Comparison of ENCODE assay signal across 23 mouse cellular contexts in genomic region chr8:9248109-9248821, GRCm38 (mm10).
DNase-seq lines count a peak whose midpoint lies in the region; ATAC-seq lines count a peak whose summit lies in the region.
"Had no signal": no experiment of that assay in that cellular context is flagged by ENCODE, and none has a peak within 500 bp of the region (broad histone marks: within the 10 kb centered on the region; RNA-seq: fewer than 3 reads in every experiment).

No protein-coding gene starts in this region.

- no peaks in the 10 kb centered on the region for H3K27me3 ChIP-seq in hindbrain, embryonic 13.5 days
- H3K27me3 ChIP-seq in hindbrain, embryonic 10.5 days (ENCODE audit: insufficient read depth, poor library complexity, severe bottlenecking): no peaks in the 10 kb centered on the region
- no peaks in the 10 kb centered on the region for H3K27me3 ChIP-seq in kidney, embryonic 16.5 days (ENCODE audit: insufficient read depth, low read length)
- H3K27me3 ChIP-seq: embryonic facial prominence, embryonic 15.5 days; heart, embryonic 12.5 days; limb, embryonic 13.5 days; lung, embryonic 15.5 days had no signal

- H3K4me1 ChIP-seq in hindbrain, embryonic 13.5 days (replicated peaks): peaks cover 18% of the 10 kb centered on the region
- 0 out of 2 replicates have a peak, but pooled peaks cover 2% of the 10 kb centered on the region for H3K4me1 ChIP-seq in hindbrain, embryonic 10.5 days (replicated peaks)
- H3K4me1 ChIP-seq in kidney, embryonic 16.5 days (ENCODE audit: insufficient read depth, low read length): no peaks in the 10 kb centered on the region
- H3K4me1 ChIP-seq: embryonic facial prominence, embryonic 15.5 days; heart, embryonic 12.5 days; lung, embryonic 15.5 days had no signal

- no peak overlapping the region for H3K9ac ChIP-seq in hindbrain, embryonic 13.5 days
- H3K9ac ChIP-seq in kidney, embryonic 16.5 days (replicated peaks; ENCODE audit: low read length): no peak overlapping the region
- H3K9ac ChIP-seq: embryonic facial prominence, embryonic 15.5 days; heart, embryonic 12.5 days; limb, embryonic 13.5 days; liver, embryonic 14.5 days; lung, embryonic 15.5 days had no signal

- H3K4me3 ChIP-seq in hindbrain, embryonic 13.5 days: no peak overlapping the region
- H3K4me3 ChIP-seq in hindbrain, embryonic 10.5 days: no peak overlapping the region
- no peak overlapping the region for H3K4me3 ChIP-seq in kidney, embryonic 16.5 days (ENCODE audit: low read length)
- H3K4me3 ChIP-seq: embryonic facial prominence, embryonic 15.5 days; heart, embryonic 12.5 days; limb, embryonic 13.5 days; lung, embryonic 15.5 days had no signal

- H3K27ac ChIP-seq in hindbrain, embryonic 13.5 days: peak overlapping the region; percentile 26; the same call in 1 of the 2 replicates
- H3K27ac ChIP-seq in hindbrain, embryonic 10.5 days: no peak overlapping the region
- H3K27ac ChIP-seq in kidney, embryonic 16.5 days (ENCODE audit: low read length): no peak overlapping the region
- H3K27ac ChIP-seq: embryonic facial prominence, embryonic 15.5 days; limb, embryonic 13.5 days; liver, embryonic 14.5 days; lung, embryonic 15.5 days; macrophage; stomach, postnatal 0 days had no signal

- no peak for ATAC-seq in hindbrain, embryonic 13.5 days (ENCODE audit: low FRiP score)
- ATAC-seq in megakaryocyte progenitor cell, adult 5-6 weeks (replicated peaks; ENCODE audit: poor library complexity): no peak
- no peak for ATAC-seq in kidney, embryonic 16.5 days (ENCODE audit: low FRiP score, low TSS enrichment)
- ATAC-seq: inflammation-experienced regulatory T-cells, adult 6 months had no signal

- no peak overlapping the region for H3K4me2 ChIP-seq in hindbrain, embryonic 13.5 days
- no peak overlapping the region for H3K4me2 ChIP-seq in kidney, embryonic 16.5 days (replicated peaks; ENCODE audit: low read depth, low read length)
- H3K4me2 ChIP-seq: embryonic facial prominence, embryonic 15.5 days; heart, embryonic 12.5 days; limb, embryonic 13.5 days; lung, embryonic 15.5 days had no signal

- H3K36me3 ChIP-seq in hindbrain, embryonic 13.5 days: no peaks in the 10 kb centered on the region
- no peaks in the 10 kb centered on the region for H3K36me3 ChIP-seq in hindbrain, embryonic 10.5 days
- H3K36me3 ChIP-seq in kidney, embryonic 16.5 days (ENCODE audit: insufficient read depth, low read length): no peaks in the 10 kb centered on the region
- H3K36me3 ChIP-seq: embryonic facial prominence, embryonic 15.5 days; heart, embryonic 12.5 days; limb, embryonic 13.5 days; lung, embryonic 15.5 days had no signal

- 64% methylated on average over 17 of the region's 17 CpGs for WGBS in hindbrain, embryonic 13.5 days
- 83% methylated on average over 17 of the region's 17 CpGs for WGBS in hindbrain, embryonic 10.5 days
- WGBS in kidney, embryonic 16.5 days: 78% methylated on average over 17 of the region's 17 CpGs

- peak; percentile 20 to 24 for DNase-seq in cerebellum, postnatal 14 days
- DNase-seq in cerebellum, adult 9-11 months: no peak
- DNase-seq in hindbrain, embryonic 10.5 days (ENCODE audit: low spot score): no peak
- DNase-seq in right cerebral cortex, adult 18-20 months: peak; percentile 53
- no peak for DNase-seq in right cerebral cortex, postnatal 36 days (ENCODE audit: low spot score in 2 of 2)
- DNase-seq: adrenal gland, adult 8-10 months; cerebellum, postnatal 10 days; embryo, embryonic 11 days; heart, postnatal 14 days; kidney, adult 9 months; kidney, postnatal 4 days; retina, postnatal 1 day had no signal

- H3K9me3 ChIP-seq in hindbrain, embryonic 13.5 days: no peaks in the 10 kb centered on the region
- H3K9me3 ChIP-seq in hindbrain, embryonic 10.5 days: no peaks in the 10 kb centered on the region
- no peaks in the 10 kb centered on the region for H3K9me3 ChIP-seq in kidney, embryonic 16.5 days (ENCODE audit: low read length)
- H3K9me3 ChIP-seq: embryonic facial prominence, embryonic 15.5 days; heart, embryonic 12.5 days; limb, embryonic 13.5 days; lung, embryonic 15.5 days had no signal

Comparison
In these comparisons a context has a peak if more than half of its experiments do, and no peak if none do; other contexts are left out.
1. DNase-seq: peak in cerebellum, postnatal 14 days (2 of 2) and right cerebral cortex, adult 18-20 months (single experiment); none in cerebellum, adult 9-11 months (single experiment), hindbrain, embryonic 10.5 days (single experiment) and right cerebral cortex, postnatal 36 days (0 of 2).